Mouse (Mus musculus) embryonic fibroblast, embryonic 13.5 days (primary cell): ENCODE data around the gene Thrb.

Experiments
- CTCF ChIP-seq: IDR thresholded peaks from 2 replicates; pipeline ENCODE4 v1.5.1; 2011; ENCODE audit warnings: mild to moderate bottlenecking, control low read depth, low read length, moderate library complexity, borderline replicate concordance; ENCODE audit not compliant: insufficient read depth
- POLR2A ChIP-seq: IDR thresholded peaks from 2 replicates; pipeline ENCODE4 v1.6.1; 2011; ENCODE audit warnings: low read depth, mild to moderate bottlenecking, control low read depth, low read length, moderate library complexity

- TF ChIP-seq CTCF: no peak
- TF ChIP-seq POLR2A: no peak
Observed at GRCm38 (mm10) chr14:17981258-17981657, 321.2 kb downstream of the Thrb start.
